Mouse (Mus musculus) megakaryocyte, embryonic 14.5 days (primary cell): ENCODE data around the gene Stx2.

Source experiments
- FLI1 ChIP-seq: IDR thresholded peaks from 2 replicates; pipeline ENCODE4 v1.6.1; 2012; ENCODE audit warnings: low read length, inconsistent platforms, mixed read lengths
- GATA1 ChIP-seq: IDR thresholded peaks from 3 replicates; pipeline ENCODE4 v1.6.1; 2012; ENCODE audit warnings: mixed read lengths, low read length, inconsistent platforms, borderline replicate concordance

GRCm38 (mm10) chr5:128951472-128951871 lies 56.9 kb downstream of the Stx2 start:
- TF ChIP-seq GATA1 (no peak), FLI1 (no peak)
